27 mouse cellular contexts compared by ENCODE assay signal in the genomic region with DNA sequence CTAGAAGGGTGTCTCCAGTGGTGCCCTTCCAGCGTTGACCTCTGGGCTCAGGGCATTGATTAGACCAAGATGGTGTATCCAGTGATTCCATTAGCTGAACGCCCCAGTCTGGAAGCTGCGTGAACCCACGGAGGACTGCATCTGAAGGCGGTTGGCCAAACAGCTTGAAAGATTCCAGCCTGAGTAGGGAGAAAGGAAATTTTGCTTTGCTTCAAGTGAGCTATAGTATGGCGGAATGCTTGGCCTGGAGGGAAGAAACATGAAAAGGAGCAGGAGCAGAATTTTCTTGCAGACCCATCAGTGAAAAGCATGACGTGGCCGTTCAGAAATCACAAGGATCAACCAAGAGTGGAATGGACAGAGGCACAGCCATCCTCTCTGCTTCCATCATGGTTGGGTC.
"Had no signal": no experiment of that assay in that cellular context is flagged by ENCODE, and none has a peak within 500 bp of the region (broad histone marks: within the 10 kb centered on the region; RNA-seq: fewer than 3 reads in every experiment).

No protein-coding gene starts in this region.

- H3K4me3 ChIP-seq: embryonic facial prominence, embryonic 10.5 days; embryonic facial prominence, embryonic 12.5 days; embryonic facial prominence, embryonic 13.5 days; embryonic facial prominence, embryonic 15.5 days; erythroblast, embryonic 14.5 days; forebrain, embryonic 10.5 days; forebrain, embryonic 12.5 days; forebrain, embryonic 13.5 days; forebrain, embryonic 15.5 days; gastrocnemius, adult 2 months; heart, adult 2 months had no signal

- DNase-seq: cerebellum, adult 8-10 months; cerebellum, adult 9-10 months; cerebellum, adult 9-11 months; cerebellum, postnatal 10 days; cerebellum, postnatal 14 days; cerebellum, postnatal 25 days; cerebellum, postnatal 36 days; embryo, embryonic 11 days; forebrain, postnatal 0 days; gastrocnemius, adult 2 months; gastrocnemius, postnatal 10 days; gastrocnemius, postnatal 14 days; gastrocnemius, postnatal 25 days; gastrocnemius, postnatal 36 days; heart, adult 18-20 months; heart, adult 2 months had no signal

- H3K36me3 ChIP-seq: embryonic facial prominence, embryonic 10.5 days; embryonic facial prominence, embryonic 12.5 days; embryonic facial prominence, embryonic 13.5 days; embryonic facial prominence, embryonic 15.5 days; forebrain, embryonic 10.5 days; forebrain, embryonic 12.5 days; forebrain, embryonic 15.5 days had no signal

- H3K9me3 ChIP-seq: embryonic facial prominence, embryonic 10.5 days; embryonic facial prominence, embryonic 12.5 days; embryonic facial prominence, embryonic 13.5 days; embryonic facial prominence, embryonic 15.5 days; forebrain, embryonic 10.5 days; forebrain, embryonic 12.5 days; forebrain, embryonic 13.5 days; forebrain, embryonic 15.5 days had no signal

- H3K9ac ChIP-seq: embryonic facial prominence, embryonic 12.5 days; embryonic facial prominence, embryonic 13.5 days; embryonic facial prominence, embryonic 15.5 days; forebrain, embryonic 12.5 days; forebrain, embryonic 13.5 days; forebrain, embryonic 15.5 days; forebrain, postnatal 0 days had no signal

- H3K4me2 ChIP-seq: embryonic facial prominence, embryonic 12.5 days; embryonic facial prominence, embryonic 13.5 days; embryonic facial prominence, embryonic 15.5 days; forebrain, embryonic 12.5 days; forebrain, embryonic 13.5 days; forebrain, embryonic 15.5 days had no signal

- H3K27ac ChIP-seq: embryonic facial prominence, embryonic 12.5 days; embryonic facial prominence, embryonic 13.5 days; embryonic facial prominence, embryonic 15.5 days; forebrain, embryonic 12.5 days; forebrain, embryonic 13.5 days; forebrain, embryonic 15.5 days; gastrocnemius, adult 2 months; heart, adult 2 months had no signal

- H3K27me3 ChIP-seq: embryonic facial prominence, embryonic 12.5 days; embryonic facial prominence, embryonic 13.5 days; embryonic facial prominence, embryonic 15.5 days; forebrain, embryonic 12.5 days; forebrain, embryonic 13.5 days; forebrain, embryonic 15.5 days had no signal

- ATAC-seq: forebrain, embryonic 13.5 days; forebrain, embryonic 14.5 days; forebrain, embryonic 15.5 days; forebrain, embryonic 16.5 days; forebrain, postnatal 0 days had no signal
